Mouse (Mus musculus) hindbrain, embryonic 11.5 days (tissue): ENCODE data around the gene Cysrt1. TPM values are rescaled to one million over a fixed set of nuclear protein-coding genes. Genes with fewer than 3 reads are reported as not detected.
"Not testable (repeated sequence)": the region's sequence is repeated elsewhere in the genome, so short reads cannot be mapped to it uniquely, and the experiment has no call there.

ENCODE experiments used
- ATAC-seq: fragments of 200-750 bp; cut with Nextera tagmentation; 2 replicates; pipeline ENCODE4 v1.8.0; 2017; ENCODE audit warnings: mild to moderate bottlenecking, moderate TSS enrichment, moderate library complexity; ENCODE audit not compliant: low FRiP score
- DNase-seq: peaks from one replicate; pipeline ENCODE4 v3.0.0-alpha.2; 2015; ENCODE audit warnings: low spot score
- H3K27ac ChIP-seq: fragments of 300-500 bp; sonication (generic); 2 replicates; pipeline ENCODE4 v1.5.1; 2014; ENCODE audit warnings: mild to moderate bottlenecking, low read depth, low read length
- H3K27me3 ChIP-seq: fragments of 300-500 bp; sonication (generic); 2 replicates; pipeline ENCODE4 v1.6.1; 2014; ENCODE audit warnings: mild to moderate bottlenecking, low read length, moderate library complexity, mixed read lengths; ENCODE audit not compliant: control insufficient read depth, insufficient read depth
- H3K36me3 ChIP-seq: fragments of 300-500 bp; sonication (generic); 2 replicates; pipeline ENCODE4 v1.6.1; 2014; ENCODE audit warnings: mild to moderate bottlenecking, low read length, moderate library complexity, mixed read lengths; ENCODE audit not compliant: control insufficient read depth, insufficient read depth
- H3K4me1 ChIP-seq: fragments of 300-500 bp; sonication (generic); replicated peaks from 2 replicates; pipeline ENCODE4 v1.6.1; 2014; ENCODE audit warnings: low read length, mixed read lengths; ENCODE audit not compliant: control insufficient read depth, insufficient read depth
- H3K4me2 ChIP-seq: fragments of 300-500 bp; sonication (generic); replicated peaks from 2 replicates; pipeline ENCODE4 v1.6.1; 2014; ENCODE audit warnings: mild to moderate bottlenecking, low read depth, low read length
- H3K4me3 ChIP-seq: fragments of 300-500 bp; sonication (generic); 2 replicates; pipeline ENCODE4 v1.5.1; 2014; ENCODE audit warnings: low read depth, low read length
- H3K9ac ChIP-seq: fragments of 300-500 bp; sonication (generic); 2 replicates; pipeline ENCODE4 v1.6.1; 2014; ENCODE audit warnings: low read depth, low read length
- H3K9me3 ChIP-seq: fragments of 300-500 bp; sonication (generic); 2 replicates; pipeline ENCODE4 v1.6.1; 2016; ENCODE audit warnings: low read length; ENCODE audit not compliant: control insufficient read depth
- WGBS: fragments of 180-500 bp; shearing (Covaris S2); extraction: QIAGEN DNeasy Blood & Tissue Kit; methylation state at CpG from one replicate; pipeline ENCODE4 v1.1.7; 2014; 5-methylcytosine and 5-hydroxymethylcytosine counted together
- polyA plus RNA-seq: library from polyadenylated mRNA; unstranded; fragments of >200 nt; fragmentation: Nextera tagmentation; extraction: Ambion mirVana; gene quantifications from 2 replicates; pipeline ENCODE4 v1.2.1, GENCODE M21; 2014

Gene Cysrt1
- polyA plus RNA-seq, 1 experiment from 2014 or later: not detected

GRCm38 (mm10) chr2:25261870-25262269 lies 19.6 kb upstream of the Cysrt1 start:
- Histone ChIP-seq H3K27ac (no peak overlapping the region), H3K4me1 (peaks cover 12% of the 10 kb centered on the region)
- WGBS: 43% methylated on average over 12 of the region's 12 CpGs

GRCm38 (mm10) chr2:25258887-25259286 lies 16.6 kb upstream of the Cysrt1 start:
- no peaks in the 10 kb centered on the region for H3K36me3 ChIP-seq
- H3K9me3 ChIP-seq: no peaks in the 10 kb centered on the region
- no peak overlapping the region for H3K4me3 ChIP-seq
- DNase-seq (no peak), ATAC-seq (no peak)
- no peak overlapping the region for H3K27ac ChIP-seq
- peaks cover 14% of the 10 kb centered on the region for H3K4me1 ChIP-seq
- no peak overlapping the region for H3K9ac ChIP-seq
- H3K27me3 ChIP-seq: peaks cover 9% of the 10 kb centered on the region
- WGBS: 44% methylated on average over 2 of the region's 2 CpGs
- no peak overlapping the region for H3K4me2 ChIP-seq

More at GRCm38 (mm10) chr2:25261870-25262269, 19.6 kb upstream of the Cysrt1 start:
- ATAC-seq (no peak), DNase-seq (no peak)
- Histone ChIP-seq H3K4me2 (peak overlapping the region; percentile 99), H3K27me3 (peaks cover 13% of the 10 kb centered on the region), H3K9ac (peak overlapping the region; percentile 44), H3K9me3 (no peaks in the 10 kb centered on the region), H3K4me3 (peak overlapping the region; percentile 77), H3K36me3 (no peaks in the 10 kb centered on the region)

GRCm38 (mm10) chr2:25257250-25257649 lies 15.0 kb upstream of the Cysrt1 start:
- H3K27ac ChIP-seq, H3K4me2 ChIP-seq, H3K4me3 ChIP-seq, H3K4me1 ChIP-seq, H3K27me3 ChIP-seq, H3K9me3 ChIP-seq, DNase-seq, H3K9ac ChIP-seq, ATAC-seq, H3K36me3 ChIP-seq: not testable (repeated sequence)
- WGBS: 90% methylated on average over 5 of the region's 5 CpGs

- WGBS: 64% methylated on average over 10 of the region's 12 CpGs
- not testable (repeated sequence) for ATAC-seq, H3K9me3 ChIP-seq, H3K27ac ChIP-seq, H3K9ac ChIP-seq, H3K4me1 ChIP-seq, H3K36me3 ChIP-seq, H3K27me3 ChIP-seq
- DNase-seq: peak; percentile 34
- peak overlapping the region; percentile 69; the same call in 1 of the 2 replicates for H3K4me3 ChIP-seq
- H3K4me2 ChIP-seq: peak overlapping the region; percentile 74; the same call in 1 of the 2 replicates
These were observed 14.3 kb upstream of the Cysrt1 start for GRCm38 (mm10) chr2:25256443-25257109.

GRCm38 (mm10) chr2:25255284-25255779 lies 13.1 kb upstream of the Cysrt1 start, which contains the start of gene Tmem203:
TSS of gene Tmem203 (plus strand) at chr2:25255439.
- peak within 1 kb of the TSS; percentile 69 for H3K4me3 ChIP-seq
- H3K4me2 ChIP-seq: peak within 1 kb of the TSS; percentile 88
- H3K9ac ChIP-seq: peak within 1 kb of the TSS; percentile 69
- no peaks in the 10 kb centered on the region for H3K27me3 ChIP-seq
- peak within 1 kb of the TSS; percentile 49; the same call in 1 of the 2 replicates for H3K27ac ChIP-seq
- ATAC-seq (peak; percentile 91), DNase-seq (peak; percentile 98)
- H3K36me3 ChIP-seq: 0 out of 2 replicates have a peak, but pooled peaks cover 2% of the 10 kb centered on the region
- peaks cover 7% of the 10 kb centered on the region; the same call in 1 of the 2 replicates for H3K4me1 ChIP-seq
- H3K9me3 ChIP-seq: no peaks in the 10 kb centered on the region
- WGBS: under 1% methylated on average over 38 of the region's 39 CpGs

GRCm38 (mm10) chr2:25252331-25252730 lies 10.1 kb upstream of the Cysrt1 start:
- Histone ChIP-seq H3K4me2 (no peak overlapping the region), H3K4me1 (peaks cover 7% of the 10 kb centered on the region; the same call in 1 of the 2 replicates), H3K27ac (no peak overlapping the region), H3K9ac (no peak overlapping the region), H3K36me3 (0 out of 2 replicates have a peak, but pooled peaks cover 2% of the 10 kb centered on the region), H3K9me3 (no peaks in the 10 kb centered on the region), H3K4me3 (no peak overlapping the region), H3K27me3 (no peaks in the 10 kb centered on the region)
- ATAC-seq: no peak
- WGBS: 88% methylated on average over 1 of the region's 1 CpGs
- DNase-seq: peak; percentile 19

- no peak within 1 kb of the TSS for H3K4me3 ChIP-seq
- ATAC-seq (no peak), DNase-seq (no peak)
- 88% methylated on average over 10 of the region's 10 CpGs for WGBS
- H3K27me3 ChIP-seq: no peaks in the 10 kb centered on the region; the same call in 1 of the 2 replicates
- 0 out of 2 replicates have a peak, but pooled peaks cover under 1% of the 10 kb centered on the region for H3K36me3 ChIP-seq
- H3K4me1 ChIP-seq: peaks cover 4% of the 10 kb centered on the region; the same call in 1 of the 2 replicates
- H3K9ac ChIP-seq: no peak within 1 kb of the TSS
- no peak within 1 kb of the TSS for H3K4me2 ChIP-seq
- H3K27ac ChIP-seq: no peak within 1 kb of the TSS
- no peaks in the 10 kb centered on the region for H3K9me3 ChIP-seq
These were observed 4.2 kb upstream of the Cysrt1 start, which contains the start of gene AL732309.1 for GRCm38 (mm10) chr2:25246183-25247072. TSS of gene AL732309.1 (minus strand) at chr2:25246863.

- no peak overlapping the region for H3K27ac ChIP-seq
- H3K36me3 ChIP-seq: no peaks in the 10 kb centered on the region
- H3K4me3 ChIP-seq: no peak overlapping the region
- H3K4me1 ChIP-seq: peaks cover 4% of the 10 kb centered on the region; the same call in 1 of the 2 replicates
- H3K4me2 ChIP-seq: no peak overlapping the region
- ATAC-seq: no peak
- peaks cover 2% of the 10 kb centered on the region; the same call in 1 of the 2 replicates for H3K27me3 ChIP-seq
- H3K9ac ChIP-seq: no peak overlapping the region
- no peaks in the 10 kb centered on the region for H3K9me3 ChIP-seq
- no peak for DNase-seq
- WGBS: 92% methylated on average over 4 of the region's 4 CpGs
These were observed 1.9 kb upstream of the Cysrt1 start for GRCm38 (mm10) chr2:25244144-25244543.
